Mouse (Mus musculus) heart, postnatal 4 days (tissue): Measurements from ENCODE around the gene Rpl23a. TPM values are rescaled to one million over a fixed set of nuclear protein-coding genes. Genes with fewer than 3 reads are reported as not detected.
A peak's percentile ranks its signal among the peaks of the same experiment; 100 is the strongest.
"Not testable (repeated sequence)": the region's sequence is repeated elsewhere in the genome, so short reads cannot be mapped to it uniquely, and the experiment has no call there.

Experiments used
- DNase-seq: peaks from one replicate; pipeline ENCODE4 v3.0.0; 2021
- total RNA-seq, 2 experiments: library from RNA; stranded (reverse); gene quantifications; 2 replicates each; pipeline ENCODE4 v1.2.3; 2021

Rpl23a gene
- total RNA-seq, 2 experiments from 2014 or later, result 1,082 to 1,148 TPM

- DNase-seq, result not testable (repeated sequence)
Measured at GRCm38 (mm10) chr11:78184702-78185101, 1.3 kb upstream of the Rpl23a start.

DNA sequence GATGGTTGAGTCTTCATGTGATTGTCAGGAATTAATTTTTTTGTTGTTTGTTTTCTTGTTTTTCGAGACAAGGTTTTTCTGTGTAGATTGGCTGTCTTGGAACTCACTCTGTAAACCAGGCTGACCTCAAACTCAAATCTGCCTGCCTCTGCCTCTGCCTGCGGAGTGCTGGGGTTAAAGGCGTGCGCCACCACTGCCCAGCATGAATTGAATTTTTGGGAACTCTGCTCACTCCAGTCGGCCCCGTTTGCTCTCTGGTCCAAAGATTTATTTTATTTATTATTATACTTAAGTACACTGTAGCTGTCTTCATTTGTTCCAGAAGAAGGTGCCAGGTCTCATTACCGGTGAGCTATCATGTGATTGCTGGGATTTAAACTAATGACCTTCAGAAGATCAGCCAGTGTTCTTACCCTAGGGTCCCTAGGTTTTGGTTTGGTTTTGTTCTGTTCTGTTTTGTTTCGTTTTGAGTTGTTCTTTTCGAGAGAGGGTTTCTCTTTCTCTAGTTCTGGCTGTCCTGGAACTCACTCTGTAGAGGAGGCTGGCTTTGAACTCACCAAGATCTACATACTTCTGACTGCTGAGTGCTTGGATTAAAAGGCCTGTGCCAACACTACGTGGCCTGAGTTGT, 615 bp upstream of the Rpl23a start:
- DNase-seq, result no peak

- no peak for DNase-seq
Measured at GRCm38 (mm10) chr11:78182450-78182849, 934 bp downstream of the Rpl23a start.

DNA sequence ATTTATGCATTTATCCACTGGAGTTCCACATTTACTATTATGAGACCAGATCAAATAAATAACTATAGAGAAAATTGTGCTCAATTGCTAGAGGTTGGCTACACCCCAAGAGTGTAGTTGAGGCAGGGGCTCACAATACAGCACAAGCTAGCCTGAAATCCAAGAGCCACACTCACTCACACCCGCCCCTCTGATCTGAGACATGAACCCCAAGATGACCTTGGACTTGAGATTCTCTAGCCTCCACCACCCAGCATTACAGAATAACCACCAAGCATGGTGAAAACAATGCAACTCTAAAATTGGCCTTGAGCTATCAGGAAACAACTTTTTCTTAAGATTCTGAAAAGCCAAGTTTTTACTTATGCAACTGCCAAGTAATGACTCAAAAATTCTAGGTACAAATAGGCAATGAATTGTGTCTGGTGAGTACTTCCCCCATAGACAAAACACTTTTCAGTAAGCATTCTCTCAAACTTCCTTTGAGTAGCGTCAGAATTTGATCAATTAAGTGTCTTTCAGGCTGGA, 1.5 kb downstream of the Rpl23a start:
- DNase-seq, result no peak

GRCm38 (mm10) chr11:78180081-78180761, 3.2 kb downstream of the Rpl23a start:
- no peak for DNase-seq

DNA sequence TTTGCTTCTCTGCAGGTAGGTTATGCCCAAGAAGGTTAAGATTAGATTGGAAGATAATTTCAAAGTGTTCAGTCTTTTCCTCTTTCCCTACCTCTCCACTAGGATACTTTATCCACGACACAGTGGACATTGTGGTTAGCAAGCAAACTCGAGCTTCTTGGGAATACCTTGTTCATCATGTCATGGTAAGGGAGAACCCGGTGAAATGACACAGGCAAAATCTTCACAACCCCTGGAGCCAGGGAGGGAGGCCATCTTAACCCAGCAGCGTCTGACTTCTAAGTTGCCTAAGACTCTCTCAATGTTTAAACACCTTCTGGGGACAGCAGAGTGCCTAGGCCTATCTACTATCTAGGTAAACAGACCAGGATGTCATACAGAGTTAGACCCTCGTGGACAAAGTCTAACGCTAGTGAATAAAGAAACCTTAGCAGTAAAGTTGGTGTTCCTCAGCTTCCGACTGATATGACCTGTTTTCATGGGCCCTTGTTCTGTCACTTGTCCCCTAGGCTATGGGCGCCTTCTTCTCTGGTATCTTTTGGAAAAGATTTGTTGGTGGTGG, 3.9 kb downstream of the Rpl23a start:
- DNase-seq, result no peak

GRCm38 (mm10) chr11:78178859-78179437, 4.4 kb downstream of the Rpl23a start:
- DNase-seq, result peak; percentile 72

GRCm38 (mm10) chr11:78177903-78178858, 5.2 kb downstream of the Rpl23a start:
- peak; percentile 99 for DNase-seq

DNA sequence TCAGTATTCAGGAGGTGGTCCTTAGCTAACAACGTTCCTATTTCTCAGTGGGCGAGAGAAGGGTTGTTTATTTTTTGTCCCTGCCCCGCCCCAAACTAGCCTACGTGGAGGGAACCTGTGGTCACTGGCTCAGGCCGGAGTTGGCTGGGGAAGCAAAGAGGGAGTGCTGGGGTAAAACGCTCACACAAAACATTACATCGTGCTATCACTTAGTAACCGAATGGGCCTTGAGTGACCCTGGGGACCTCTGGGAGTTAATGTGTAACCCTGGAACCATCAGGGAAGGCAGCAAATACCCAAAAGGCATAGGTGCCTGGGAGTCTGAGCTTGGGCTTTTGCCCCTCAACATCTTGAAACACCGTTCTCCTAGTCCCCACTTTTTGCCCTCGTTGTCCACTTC, 5.9 kb downstream of the Rpl23a start:
- peak; percentile 47 for DNase-seq

GRCm38 (mm10) chr11:78176905-78177331, 6.5 kb downstream of the Rpl23a start:
- DNase-seq, result no peak

GRCm38 (mm10) chr11:78176402-78176862, 7.0 kb downstream of the Rpl23a start, which contains the start of the genes Nek8 and Tlcd1:
Gene Nek8 (minus strand): TSS chr11:78176675.
Gene Tlcd1 (plus strand): TSS chr11:78176711.
- DNase-seq, result peak; percentile 92

DNA sequence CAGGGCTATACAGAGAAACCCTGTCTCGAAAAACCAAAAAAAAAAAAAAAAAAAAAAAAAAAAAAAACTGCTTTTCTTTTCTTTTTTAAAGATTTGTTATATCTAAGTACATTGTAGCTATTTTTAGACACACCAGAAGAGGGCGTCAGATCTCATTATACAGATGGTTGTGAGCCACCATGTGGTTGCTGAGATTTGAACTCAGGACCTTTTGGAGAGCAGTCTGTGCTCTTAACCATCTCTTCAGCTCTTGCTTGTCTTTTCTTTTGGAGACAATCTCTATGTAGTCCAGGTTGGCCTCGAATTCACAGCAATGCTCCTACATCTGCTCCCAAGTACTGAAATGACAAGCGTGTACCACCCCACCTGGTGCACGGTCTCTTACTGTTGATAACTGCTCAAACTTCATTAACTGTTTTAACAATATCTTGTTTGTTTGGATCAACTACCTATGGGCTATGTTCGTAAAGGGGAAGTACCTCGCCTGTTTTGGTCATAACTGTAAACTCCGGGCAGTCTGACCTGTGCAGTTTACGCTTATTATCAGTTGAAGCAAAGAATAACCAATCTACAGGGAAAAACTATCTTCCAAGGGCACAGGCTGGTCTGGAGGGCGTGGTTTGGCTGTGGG, 7.5 kb downstream of the Rpl23a start:
- DNase-seq, result no peak

GRCm38 (mm10) chr11:78174506-78174905, 8.9 kb downstream of the Rpl23a start:
- no peak for DNase-seq

- no peak for DNase-seq
Measured at GRCm38 (mm10) chr11:78172748-78173383, 10.5 kb downstream of the Rpl23a start.

- peak; percentile 37 for DNase-seq
Measured at GRCm38 (mm10) chr11:78172034-78172747, 11.2 kb downstream of the Rpl23a start.

GRCm38 (mm10) chr11:78171328-78171727, 12.1 kb downstream of the Rpl23a start:
- no peak for DNase-seq

DNA sequence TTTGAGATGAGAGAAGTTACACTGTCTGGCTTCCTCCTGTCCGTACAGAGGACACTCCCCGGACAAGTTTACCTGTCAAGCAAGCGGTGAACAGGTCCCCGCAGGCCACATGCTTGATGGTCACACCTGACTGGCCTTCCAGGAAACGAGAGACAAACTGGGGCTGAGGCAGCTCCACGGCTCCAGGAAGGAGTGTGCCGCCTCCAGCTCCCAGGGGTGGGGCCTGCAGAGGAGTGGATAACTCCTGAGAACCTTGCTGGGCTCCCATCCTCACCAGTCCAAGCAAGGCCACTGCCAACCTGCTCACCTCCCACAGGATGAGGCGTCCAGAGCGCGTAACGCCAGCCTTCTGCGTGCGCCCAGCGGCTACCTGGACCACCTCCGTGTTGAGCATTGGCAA, 13.1 kb downstream of the Rpl23a start:
- no peak for DNase-seq

DNA sequence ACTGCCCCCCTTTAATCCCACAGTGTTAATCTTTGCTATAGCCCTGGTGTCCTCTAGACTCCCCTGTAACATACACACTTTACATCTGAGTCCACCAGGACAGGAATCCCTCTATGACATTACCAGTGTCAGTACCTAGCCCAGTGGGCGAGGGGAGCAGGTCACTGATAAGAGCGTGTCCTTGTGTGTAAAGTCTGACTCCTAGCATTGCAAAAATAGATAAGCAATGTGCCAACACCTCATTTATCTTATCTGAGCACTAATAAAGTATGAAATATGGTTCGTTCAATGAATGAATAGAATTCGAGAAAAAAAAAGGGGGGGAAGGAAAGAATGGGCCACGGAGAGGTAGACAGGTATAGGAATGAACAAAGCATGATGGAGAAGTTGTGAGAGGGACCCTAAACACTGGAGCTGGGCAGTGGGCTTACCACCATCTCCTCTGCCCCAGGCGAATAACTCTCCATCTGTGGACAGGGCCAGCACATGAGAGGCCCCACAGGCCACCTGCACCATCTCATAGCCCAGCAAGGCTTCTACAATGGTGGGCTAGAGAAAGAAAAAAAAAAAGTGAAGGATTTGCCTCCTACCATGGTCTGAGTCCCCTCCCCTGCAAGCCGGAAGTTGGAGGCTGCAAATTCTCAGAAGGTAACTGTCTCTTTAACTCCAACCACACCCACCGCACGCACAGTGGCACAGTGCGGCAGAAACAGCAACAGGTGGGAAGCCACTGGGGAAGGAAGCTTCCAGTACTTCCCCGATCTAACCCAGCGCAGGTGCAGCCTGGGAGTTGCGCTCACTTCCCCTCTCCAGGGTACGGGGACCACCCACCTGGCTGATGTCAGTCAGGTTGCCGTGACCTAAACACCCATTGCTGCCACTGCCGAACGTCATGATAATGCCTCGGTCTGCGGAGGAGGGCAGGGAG, 14.6 kb downstream of the Rpl23a start:
- no peak for DNase-seq
